Comparison of ENCODE assay signal across 21 mouse cellular contexts in the genomic region with DNA sequence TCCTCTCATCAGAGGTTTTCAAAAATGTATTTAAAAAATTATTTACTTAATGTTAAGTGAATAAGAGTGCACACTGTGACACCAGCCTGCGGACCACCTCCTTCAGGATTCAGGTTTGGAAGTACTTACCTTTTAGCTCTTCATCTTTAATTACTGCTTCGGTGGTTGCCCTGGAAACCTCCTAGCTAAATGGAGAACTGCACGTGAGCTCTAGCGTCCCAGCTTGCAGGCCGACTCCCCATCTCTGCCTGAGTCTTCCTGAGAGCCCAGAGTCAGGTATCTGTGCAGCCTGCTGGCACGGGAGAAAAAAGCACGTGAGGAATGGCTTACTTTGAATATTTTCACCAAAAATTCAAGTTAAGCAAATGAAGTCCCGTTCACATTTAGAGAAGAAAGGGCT.
"Had no signal": no experiment of that assay in that cellular context is flagged by ENCODE, and none has a peak within 500 bp of the region (broad histone marks: within the 10 kb centered on the region; RNA-seq: fewer than 3 reads in every experiment).

No protein-coding gene starts in this region.

- H3K9me3 ChIP-seq: kidney, embryonic 15.5 days; limb, embryonic 12.5 days; limb, embryonic 15.5 days; midbrain, embryonic 12.5 days had no signal

- H3K36me3 ChIP-seq: kidney, embryonic 15.5 days; limb, embryonic 12.5 days; limb, embryonic 15.5 days; midbrain, embryonic 12.5 days had no signal

- H3K4me3 ChIP-seq: kidney, embryonic 15.5 days; limb, embryonic 12.5 days; limb, embryonic 15.5 days; midbrain, embryonic 12.5 days; myocyte had no signal

- H3K4me1 ChIP-seq: kidney, embryonic 15.5 days; limb, embryonic 12.5 days; limb, embryonic 15.5 days had no signal

- DNase-seq: kidney, adult 11 months; kidney, adult 8-10 months; kidney, postnatal 10 days; kidney, postnatal 36 days; left cerebral cortex, postnatal 4 days; liver, postnatal 0 days; lung, embryonic 14.5 days; retina, postnatal 1 day; thymus, adult 2 months; thymus, postnatal 14 days; thymus, postnatal 4 days had no signal

- H3K9ac ChIP-seq: kidney, embryonic 15.5 days; limb, embryonic 12.5 days; limb, embryonic 15.5 days; liver, embryonic 14.5 days; liver, postnatal 0 days; lung, embryonic 14.5 days; midbrain, embryonic 12.5 days had no signal

- H3K27ac ChIP-seq: kidney, embryonic 15.5 days; limb, embryonic 12.5 days; limb, embryonic 15.5 days; liver, embryonic 14.5 days; macrophage; midbrain, embryonic 12.5 days; stomach, postnatal 0 days had no signal

- H3K27me3 ChIP-seq: midbrain, embryonic 12.5 days had no signal

- ATAC-seq: liver, postnatal 0 days; lung, postnatal 0 days had no signal

- H3K4me2 ChIP-seq: kidney, embryonic 15.5 days; limb, embryonic 12.5 days; limb, embryonic 15.5 days; liver, embryonic 11.5 days; lung, embryonic 14.5 days; midbrain, embryonic 12.5 days had no signal
